Mouse (Mus musculus): ENCODE measurements around the gene Npl.

DNA sequence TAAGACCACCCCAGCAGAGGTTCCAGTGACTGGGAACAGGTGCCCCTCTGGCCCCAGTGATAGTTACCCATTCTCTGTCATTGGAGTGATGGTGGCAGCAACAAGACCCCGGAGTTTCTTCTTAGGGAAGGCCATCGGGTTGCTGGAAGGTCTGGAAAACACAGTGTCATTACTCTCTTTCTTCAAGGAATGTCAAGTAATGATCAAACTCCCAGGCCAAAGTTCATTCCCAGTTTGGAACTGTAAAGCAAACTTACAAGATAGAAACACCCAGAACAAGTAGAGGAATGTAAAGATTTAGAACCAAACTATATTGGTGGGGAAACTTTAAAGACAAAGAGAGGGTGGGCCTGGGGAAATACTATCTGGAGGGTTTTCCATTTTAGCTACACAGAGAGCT is 4.6 kb downstream of the Npl start:
- TF ChIP-seq CTCF (IDR thresholded peaks at IDR 0.05; ENCODE audit: low read depth, low read length): no peak
- TF ChIP-seq POLR2A (IDR thresholded peaks at IDR 0.05; ENCODE audit: borderline replicate concordance, low read depth, low read length): no peak

Measured in bone marrow macrophage, adult 2 months (primary cell).